Mouse (Mus musculus) embryo, embryonic 10 days (tissue): ENCODE data around the gene Prrg2.

Experiments
- DNase-seq: peaks from one replicate; pipeline ENCODE4 v3.0.0-alpha.2; 2015; ENCODE audit warnings: low spot score

Prrg2 gene

DNA sequence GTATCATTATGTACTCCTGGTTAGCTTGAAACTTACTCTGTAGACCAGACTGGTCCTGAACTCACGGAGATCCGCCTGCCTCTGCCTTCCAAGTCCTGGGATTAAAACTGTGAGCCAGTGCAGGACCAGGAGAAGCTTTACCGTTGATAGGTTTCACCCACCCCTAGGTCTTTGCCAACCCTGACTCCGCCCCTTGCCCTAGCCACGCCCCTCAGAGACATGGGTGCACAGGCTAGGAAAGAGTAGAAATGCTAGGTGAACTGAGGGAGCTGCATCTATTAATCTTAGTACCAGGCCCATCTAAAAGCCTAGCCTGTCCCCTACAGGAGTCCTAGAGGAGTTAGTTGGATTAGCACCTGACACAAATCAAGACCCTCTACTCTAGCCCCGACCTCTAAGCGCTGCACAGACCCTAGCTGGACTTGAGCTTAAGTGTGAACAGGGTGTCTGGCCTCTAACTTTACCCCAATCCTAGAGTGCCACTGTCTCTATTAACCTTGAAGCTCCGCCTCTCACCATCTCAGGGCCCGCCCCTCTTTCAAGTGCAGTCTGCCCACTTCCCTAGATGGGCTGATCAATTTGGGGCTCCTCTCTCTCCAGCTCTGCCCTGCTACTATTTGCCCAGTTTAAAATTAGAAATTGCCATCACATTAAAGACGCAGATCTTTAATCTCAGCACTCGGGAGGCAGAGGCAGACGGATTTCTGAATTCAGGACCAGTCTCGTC, 27.9 kb upstream of the Prrg2 start:
- DNase-seq, result no peak

DNA sequence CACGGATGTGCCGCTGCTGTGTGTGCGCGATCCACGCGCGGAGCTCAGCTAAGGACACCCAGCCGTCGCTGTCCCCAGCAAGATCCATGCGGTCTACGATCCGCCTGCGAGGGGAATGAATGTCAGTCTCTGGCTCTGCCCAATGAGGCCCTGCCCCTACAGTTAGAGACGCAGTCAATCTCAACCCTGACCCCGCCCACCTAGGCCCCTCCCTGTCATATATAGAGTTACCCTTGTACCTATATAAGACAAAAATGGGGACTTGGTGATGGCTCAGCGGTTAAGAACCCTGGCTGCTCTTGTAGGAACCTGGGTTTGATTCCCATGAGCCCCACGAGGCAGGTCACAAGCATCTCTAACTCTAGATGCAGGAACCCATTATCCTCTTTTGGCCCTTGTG, 26.1 kb upstream of the Prrg2 start:
- no peak for DNase-seq

GRCm38 (mm10) chr7:45086084-45086483, 23.6 kb upstream of the Prrg2 start:
- no peak for DNase-seq

GRCm38 (mm10) chr7:45083300-45083890, 20.9 kb upstream of the Prrg2 start:
- DNase-seq, result no peak

DNA sequence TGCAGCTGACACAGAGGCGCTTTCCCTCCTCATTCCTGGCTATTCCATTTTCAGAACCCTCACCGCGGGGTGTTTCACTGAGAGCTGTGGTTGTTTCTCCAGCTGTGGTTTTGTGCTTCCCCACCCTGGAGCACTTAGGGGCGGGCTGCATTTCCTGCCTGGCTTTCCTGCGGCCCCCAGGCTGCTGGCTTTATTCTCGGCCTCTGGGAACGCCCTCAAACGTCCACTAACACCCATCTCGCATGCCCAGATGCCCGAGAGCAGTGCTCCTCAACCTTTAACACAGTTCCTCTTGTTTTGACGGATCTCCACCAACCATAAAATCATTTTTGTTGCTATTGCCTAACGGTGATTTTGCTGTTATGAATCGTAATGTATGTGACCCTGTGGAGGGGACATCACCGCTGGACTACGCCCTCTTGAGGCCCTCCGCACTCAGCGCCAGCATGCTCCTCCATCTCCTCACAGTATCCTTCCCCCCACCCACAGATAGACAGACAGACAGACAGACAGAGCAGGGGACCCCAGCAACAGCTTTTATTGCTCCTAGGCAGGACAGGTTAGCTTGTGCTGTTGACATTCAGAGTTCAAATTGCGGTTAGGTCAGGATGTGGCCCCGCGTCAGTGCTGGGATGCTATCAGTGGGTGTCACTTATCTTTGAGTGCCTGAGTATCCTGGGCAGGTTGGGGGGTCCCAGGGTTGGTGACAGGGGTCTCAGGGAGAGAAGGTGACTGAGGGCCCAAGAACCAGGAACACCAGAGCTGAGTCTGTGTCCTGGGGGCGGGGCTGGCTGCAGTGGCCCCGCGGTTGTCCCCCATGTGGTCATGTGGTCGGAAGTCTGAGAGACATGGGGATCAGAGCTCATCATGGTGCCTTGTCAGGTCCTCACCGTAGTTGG, 20.2 kb upstream of the Prrg2 start:
- peak; percentile 45 for DNase-seq

DNA sequence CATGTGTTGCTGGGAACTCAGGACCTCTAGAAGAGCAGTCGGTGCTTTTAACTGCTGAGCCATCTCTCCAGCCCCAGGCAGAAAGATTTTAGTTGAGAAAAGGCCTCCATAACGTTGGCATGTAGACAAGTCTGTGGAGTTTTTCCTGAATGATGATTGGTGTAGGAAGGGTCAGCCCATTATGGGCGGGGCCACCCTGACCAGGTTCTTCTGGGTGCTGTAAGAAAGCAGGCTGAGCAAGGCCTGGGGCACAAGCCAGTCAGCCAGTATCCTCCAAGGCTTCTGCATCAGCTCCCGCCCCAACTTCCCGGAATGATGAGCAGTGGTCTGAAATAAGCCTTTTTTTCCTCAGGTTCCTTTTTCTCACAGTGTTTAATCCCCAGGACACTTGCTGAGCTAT, 18.5 kb upstream of the Prrg2 start:
- no peak for DNase-seq

DNA sequence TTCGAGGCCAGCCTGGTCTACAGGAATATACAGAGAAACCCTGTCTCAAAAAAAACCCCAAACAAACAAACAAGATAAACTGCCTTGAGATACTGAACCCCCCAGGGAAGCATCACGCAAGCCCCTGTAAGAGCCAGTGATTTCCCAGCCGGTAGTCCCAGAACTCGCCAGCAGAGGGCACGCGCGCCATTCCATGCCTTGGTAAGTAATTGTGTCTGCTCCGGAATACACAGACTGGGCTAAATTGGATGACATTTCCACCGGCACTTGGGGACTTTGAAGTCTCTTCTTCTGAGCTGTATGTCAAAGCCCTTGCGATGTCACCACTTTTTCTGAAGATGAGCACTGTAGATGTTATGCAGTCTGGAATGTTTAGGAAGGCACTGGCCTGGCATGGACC, 17.4 kb upstream of the Prrg2 start:
- peak; percentile 95 for DNase-seq

- peak; percentile 88 for DNase-seq
Measured at GRCm38 (mm10) chr7:45078513-45078912, 16.0 kb upstream of the Prrg2 start.

GRCm38 (mm10) chr7:45077829-45078228, 15.4 kb upstream of the Prrg2 start:
- no peak for DNase-seq

DNA sequence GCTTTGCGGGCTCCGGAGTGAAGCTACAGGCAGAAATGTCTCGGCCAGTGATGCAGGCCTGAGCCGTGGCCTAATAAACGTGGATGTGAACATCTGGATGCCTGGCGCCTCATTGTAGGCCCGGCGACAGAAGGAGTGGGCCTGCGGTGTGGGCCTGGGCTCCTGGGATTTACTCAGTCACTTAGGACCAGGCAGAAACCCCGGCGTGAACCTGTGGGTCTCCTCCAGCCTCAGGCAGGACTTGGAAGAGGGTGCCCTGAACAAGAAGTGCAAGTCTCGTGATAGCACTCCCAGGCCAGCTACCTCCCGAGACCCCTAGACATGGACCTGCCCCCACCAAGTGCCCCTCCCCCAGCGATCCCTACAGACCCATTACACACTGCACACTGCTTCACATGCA, 14.8 kb upstream of the Prrg2 start:
- DNase-seq, result no peak

DNA sequence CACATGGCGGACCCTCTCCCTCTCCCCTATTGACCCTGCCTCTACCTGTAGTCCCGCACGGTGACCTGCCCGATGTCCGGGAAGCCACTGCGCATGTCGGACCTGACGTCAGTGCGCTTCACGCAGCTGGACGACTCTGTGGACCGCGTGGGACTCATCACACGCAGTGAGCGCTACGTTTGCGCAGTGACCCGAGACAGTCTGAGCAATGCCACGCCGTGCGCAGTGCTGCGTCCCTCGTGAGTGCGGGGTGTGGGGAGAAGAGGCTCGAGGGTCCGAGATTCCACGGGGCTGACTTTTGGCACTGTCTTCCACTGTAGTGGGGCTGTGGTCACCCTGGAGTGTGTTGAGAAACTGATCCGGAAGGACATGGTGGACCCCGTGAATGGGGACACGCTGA, 14.0 kb upstream of the Prrg2 start:
- no peak for DNase-seq

- DNase-seq, result no peak
Measured at GRCm38 (mm10) chr7:45075405-45075804, 12.9 kb upstream of the Prrg2 start.

GRCm38 (mm10) chr7:45073949-45074348, 11.5 kb upstream of the Prrg2 start:
- no peak for DNase-seq

- no peak for DNase-seq
Measured at GRCm38 (mm10) chr7:45073171-45073707, 10.8 kb upstream of the Prrg2 start.

GRCm38 (mm10) chr7:45072230-45072629, 9.8 kb upstream of the Prrg2 start:
- DNase-seq, result peak; percentile 39

- DNase-seq, result no peak
Measured at GRCm38 (mm10) chr7:45069671-45070070, 7.2 kb upstream of the Prrg2 start.

DNA sequence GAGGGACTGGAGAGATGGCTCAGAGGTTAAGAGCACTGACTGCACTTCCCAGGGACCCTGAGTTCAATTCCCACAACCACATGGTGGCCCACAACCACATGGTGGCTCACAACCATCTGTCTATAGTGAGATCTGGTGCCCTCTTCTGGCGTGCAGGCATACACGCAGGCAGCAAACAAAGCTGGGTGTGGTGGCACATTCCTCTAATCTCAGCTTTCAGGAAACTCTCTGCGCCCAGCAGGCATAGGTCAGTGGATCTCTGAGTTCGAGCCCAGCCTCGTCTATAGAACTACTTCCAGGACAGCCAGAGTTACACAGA, 5.5 kb upstream of the Prrg2 start:
- peak; percentile 81 for DNase-seq

DNA sequence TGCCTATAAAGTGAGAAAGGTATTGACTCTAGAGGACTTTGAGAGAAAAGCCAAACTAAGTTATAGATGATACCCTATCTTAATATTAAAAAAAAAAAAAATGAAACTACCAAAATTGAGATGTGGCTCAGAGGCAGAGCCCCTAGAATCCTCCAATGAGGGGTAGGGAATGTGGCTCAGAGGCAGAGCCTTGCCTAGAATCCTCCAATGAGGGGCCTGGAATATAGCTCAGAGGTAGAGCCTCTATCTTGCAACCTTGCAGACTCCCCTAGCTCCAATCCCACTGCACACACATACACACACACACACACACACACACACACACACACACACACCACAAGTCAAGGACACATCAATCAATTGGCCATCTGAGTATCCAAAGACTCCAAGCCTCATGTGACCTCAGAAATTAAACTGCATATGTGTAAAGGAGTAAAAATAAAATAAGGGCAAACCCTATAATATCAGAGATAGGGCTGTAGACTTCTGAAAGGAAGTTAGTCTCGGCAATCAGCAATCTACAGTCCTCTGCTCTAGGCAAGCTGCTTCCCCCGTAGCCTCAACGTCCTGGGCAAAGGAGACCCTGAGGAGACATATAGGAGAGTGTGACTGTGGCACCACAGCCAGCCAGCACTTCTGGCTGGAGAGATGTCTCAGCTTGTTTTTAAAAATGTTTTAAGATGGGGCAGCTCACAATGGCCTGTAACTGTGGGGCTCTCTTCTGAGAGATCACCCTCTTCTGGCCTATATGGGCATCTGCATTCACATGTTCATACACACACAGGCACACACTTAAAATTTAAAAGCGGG, 4.9 kb upstream of the Prrg2 start:
- no peak for DNase-seq

GRCm38 (mm10) chr7:45061532-45062075, 873 bp downstream of the Prrg2 start:
- DNase-seq, result no peak

- no peak for DNase-seq
Measured at GRCm38 (mm10) chr7:45060632-45061122, 1.8 kb downstream of the Prrg2 start.
